Mouse (Mus musculus) lung, adult 2 months (tissue): ENCODE data around the gene Pcdh9. TPM values are rescaled to one million over a fixed set of nuclear protein-coding genes. Genes with fewer than 3 reads are reported as not detected.
A peak's percentile ranks its signal among the peaks of the same experiment; 100 is the strongest.
"Not testable (repeated sequence)": the region's sequence is repeated elsewhere in the genome, so short reads cannot be mapped to it uniquely, and the experiment has no call there.

ENCODE experiments used
- DNase-seq: peaks from one replicate; pipeline ENCODE4 v3.0.0; 2022
- H3K4me1 ChIP-seq: fragments of 200-500 bp; 2 replicates; pipeline ENCODE4 v1.6.1; 2011; ENCODE audit warnings: low read length; ENCODE audit not compliant: control insufficient read depth, insufficient read depth
- H3K4me3 ChIP-seq: fragments of 200-500 bp; replicated peaks from 2 replicates; pipeline ENCODE3; 2011; ENCODE audit warnings: low read depth, mild to moderate bottlenecking, control low read depth, low read length; ENCODE audit errors: extremely low read depth
- CTCF ChIP-seq: fragments of 200-500 bp; IDR thresholded peaks from 2 replicates; pipeline ENCODE4 v1.5.1; 2011; ENCODE audit warnings: mild to moderate bottlenecking, low read length, control low read depth; ENCODE audit not compliant: insufficient read depth
- POLR2A ChIP-seq: fragments of 200-500 bp; IDR thresholded peaks from 2 replicates; pipeline ENCODE4 v1.6.1; 2011; ENCODE audit warnings: low read depth, mild to moderate bottlenecking, control low read depth, low read length, borderline replicate concordance; ENCODE audit errors: extremely low read depth
- WGBS: fragments of 180-500 bp; shearing (Covaris S2); methylation state at CpG from one replicate; pipeline ENCODE4 v1.1.7; 2018; 5-methylcytosine and 5-hydroxymethylcytosine counted together
- polyA plus RNA-seq: library from polyadenylated mRNA; depleted of rRNA; stranded (reverse); fragments of >200 nt; gene quantifications from 2 replicates; pipeline ENCODE4 v1.2.3, GENCODE M21; 2012

Gene Pcdh9
- polyA plus RNA-seq, 1 experiment, result 0.27 TPM

DNA sequence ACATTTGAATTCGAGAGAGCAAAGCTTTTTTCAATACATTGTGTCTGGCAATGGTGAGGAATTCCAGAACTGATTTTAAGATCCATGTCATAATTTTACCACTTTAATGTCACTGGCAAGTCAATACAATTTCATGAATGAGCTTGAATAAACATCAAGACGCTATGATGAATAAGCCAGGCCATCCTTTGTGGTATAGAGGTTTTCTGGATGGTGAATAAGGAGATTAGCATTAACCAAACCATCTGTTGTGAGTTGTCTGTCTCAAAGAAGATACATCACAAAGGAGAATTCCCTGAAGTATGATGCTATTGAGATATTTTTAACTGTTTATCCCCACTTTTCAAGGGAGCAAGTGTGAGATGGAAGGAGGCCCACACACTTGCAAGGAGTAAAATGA is 602.1 kb downstream of the Pcdh9 start:
- 57% methylated on average over 2 of the region's 2 CpGs for WGBS
- Histone ChIP-seq H3K4me1 (no peaks in the 10 kb centered on the region), H3K4me3 (no peak overlapping the region)
- no peak for TF ChIP-seq CTCF
- no peak for TF ChIP-seq POLR2A
- DNase-seq, result no peak

DNA sequence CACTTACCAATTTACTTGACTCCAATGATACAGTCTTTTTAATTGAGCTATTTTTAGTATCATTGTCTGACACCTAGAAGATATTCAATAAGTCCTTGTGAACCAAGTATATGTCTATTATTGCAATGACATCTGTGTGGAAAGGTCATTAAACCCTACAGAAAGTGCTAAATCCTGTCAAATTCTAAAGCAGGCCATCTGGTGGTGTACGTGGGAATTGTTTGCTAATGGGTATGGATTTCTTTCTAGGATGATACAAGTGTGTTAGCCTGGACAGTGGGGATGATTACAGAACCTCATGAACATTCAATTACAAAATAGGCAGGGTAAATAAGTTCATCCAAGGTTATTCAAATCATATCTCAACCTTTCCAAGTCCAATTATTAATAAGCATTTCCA is 602.8 kb downstream of the Pcdh9 start:
- no peaks in the 10 kb centered on the region for H3K4me1 ChIP-seq
- TF ChIP-seq POLR2A, result no peak
- TF ChIP-seq CTCF, result no peak
- no peak for DNase-seq
- H3K4me3 ChIP-seq, result no peak overlapping the region
- 53% methylated on average over 1 of the region's 1 CpGs for WGBS

DNA sequence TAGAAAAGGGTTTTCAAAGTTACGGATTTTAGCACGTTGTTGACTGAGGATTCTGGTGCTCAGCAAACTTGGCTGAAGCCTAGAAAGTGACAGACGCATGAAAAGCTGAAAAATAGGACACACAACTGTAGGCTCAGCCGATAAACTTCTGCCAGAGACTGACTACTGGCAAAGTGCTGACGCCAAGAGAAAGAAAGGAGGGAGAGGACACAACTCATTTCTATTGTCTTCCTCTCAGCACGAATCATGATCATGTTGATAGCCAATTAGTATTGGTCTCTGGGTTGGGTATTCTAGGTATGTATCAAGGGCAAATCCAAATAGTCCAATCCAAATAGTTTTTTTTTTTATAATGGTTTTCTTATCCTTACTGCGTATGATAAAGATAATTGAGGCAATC is 605.3 kb downstream of the Pcdh9 start:
- Histone ChIP-seq H3K4me1 (no peaks in the 10 kb centered on the region), H3K4me3 (no peak overlapping the region)
- 62% methylated on average over 7 of the region's 7 CpGs for WGBS
- TF ChIP-seq CTCF (no peak), POLR2A (no peak)
- no peak for DNase-seq

DNA sequence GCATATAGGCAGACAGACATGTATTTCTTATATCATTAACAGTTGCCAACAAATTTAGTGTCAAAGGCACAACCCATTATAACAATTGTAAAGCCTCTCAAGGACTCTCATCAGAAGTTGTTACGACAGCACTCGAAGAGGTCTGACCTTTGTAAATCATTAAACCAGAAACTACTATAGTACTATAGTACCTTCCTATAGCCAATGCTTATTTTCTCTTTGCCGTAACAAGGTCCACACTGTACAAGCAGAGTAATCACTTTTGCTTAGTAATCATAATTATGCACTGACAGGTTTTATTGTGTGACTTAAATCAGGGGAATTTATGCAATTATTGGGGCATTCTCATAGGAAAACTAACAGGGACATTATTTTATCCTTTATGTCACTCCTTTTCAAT is 606.5 kb downstream of the Pcdh9 start:
- 67% methylated on average over 3 of the region's 3 CpGs for WGBS
- no peak for DNase-seq
- no peak for TF ChIP-seq CTCF
- TF ChIP-seq POLR2A, result no peak
- Histone ChIP-seq H3K4me3 (no peak overlapping the region), H3K4me1 (no peaks in the 10 kb centered on the region)

DNA sequence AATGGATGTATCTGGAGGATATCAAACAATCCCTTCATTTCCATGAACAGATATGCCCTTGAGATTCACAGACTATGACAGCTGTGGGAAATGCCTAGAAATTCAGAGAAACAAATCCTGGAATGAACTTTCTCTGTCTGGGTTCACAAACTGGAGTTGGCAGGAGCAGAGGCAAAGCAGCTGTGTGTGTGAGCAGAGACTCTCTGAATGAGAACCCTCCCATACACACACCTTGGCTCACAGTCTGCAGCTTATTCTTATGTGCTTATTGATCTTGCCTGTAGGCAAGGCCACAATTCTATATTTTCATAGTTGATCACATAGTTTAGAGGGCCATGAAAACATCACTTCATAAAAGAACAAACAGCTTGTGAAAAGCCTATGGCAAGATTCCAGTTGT is 614.8 kb downstream of the Pcdh9 start:
- no peak overlapping the region for H3K4me3 ChIP-seq
- H3K4me1 ChIP-seq, result no peaks in the 10 kb centered on the region
- no peak for TF ChIP-seq POLR2A
- TF ChIP-seq CTCF, result no peak
- no peak for DNase-seq

DNA sequence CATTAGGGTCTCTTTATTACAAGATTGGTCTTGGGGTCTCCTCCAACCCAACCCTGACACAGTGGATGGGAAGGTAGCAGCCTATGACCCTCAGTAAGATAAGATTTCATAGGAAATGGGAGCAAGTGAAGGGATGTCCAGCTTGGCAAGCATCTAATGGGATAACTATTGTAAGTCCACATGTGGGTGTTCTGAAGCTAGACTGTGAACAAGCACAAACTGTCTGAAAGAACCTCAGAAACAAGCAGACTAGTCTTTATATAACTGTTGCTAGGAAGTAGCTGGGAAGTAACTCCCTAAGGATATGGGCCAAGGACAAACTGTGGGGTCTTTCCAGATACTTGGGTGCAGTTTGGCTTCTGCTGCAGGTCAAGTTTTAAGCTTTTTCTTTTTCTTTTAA is 615.7 kb downstream of the Pcdh9 start:
- Histone ChIP-seq H3K4me1 (no peaks in the 10 kb centered on the region), H3K4me3 (no peak overlapping the region)
- DNase-seq, result no peak
- no peak for TF ChIP-seq POLR2A
- TF ChIP-seq CTCF, result no peak

DNA sequence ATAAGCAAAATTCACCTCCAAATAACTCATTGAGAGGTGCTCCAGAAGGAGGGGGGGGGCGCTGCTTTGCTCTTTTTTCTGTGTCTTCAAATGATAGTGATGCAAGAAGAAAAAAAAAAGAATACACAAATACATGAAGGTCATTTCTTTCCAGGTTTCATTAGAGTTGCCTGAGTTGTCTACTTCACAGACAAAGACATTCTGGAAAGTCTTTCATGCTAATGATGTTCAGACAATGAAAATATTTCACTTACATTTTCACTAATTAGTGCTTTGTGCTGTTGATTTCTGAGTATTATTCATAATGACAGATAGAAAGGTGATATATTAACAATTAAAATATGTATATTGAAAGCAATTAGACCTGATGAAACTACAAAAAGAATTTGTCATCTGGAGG is 637.1 kb downstream of the Pcdh9 start:
- no peaks in the 10 kb centered on the region for H3K4me1 ChIP-seq
- TF ChIP-seq POLR2A (no peak), CTCF (no peak)
- DNase-seq, result no peak
- 70% methylated on average over 1 of the region's 1 CpGs for WGBS
- H3K4me3 ChIP-seq, result no peak overlapping the region

DNA sequence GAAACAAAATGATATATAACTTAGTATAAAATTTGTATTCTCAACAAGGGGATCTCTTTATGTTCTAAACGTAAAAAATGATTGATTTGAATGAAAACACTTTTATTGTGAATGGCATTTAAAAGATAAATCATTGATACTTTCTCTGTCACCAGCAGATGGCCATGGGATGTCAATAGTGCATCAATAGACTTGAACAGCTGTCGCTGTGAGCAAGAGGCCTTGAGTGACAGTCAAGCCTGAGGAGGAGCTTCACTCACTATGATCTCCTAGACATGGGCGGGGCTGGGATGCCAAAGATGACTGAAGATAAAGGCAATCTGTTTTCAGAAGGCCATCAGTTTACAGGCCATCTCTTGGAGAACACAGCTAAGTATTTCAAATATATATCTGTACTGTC is 650.2 kb downstream of the Pcdh9 start:
- WGBS, result 78% methylated on average over 3 of the region's 3 CpGs
- no peaks in the 10 kb centered on the region for H3K4me1 ChIP-seq
- no peak overlapping the region for H3K4me3 ChIP-seq
- TF ChIP-seq POLR2A (no peak), CTCF (no peak)
- DNase-seq, result no peak

DNA sequence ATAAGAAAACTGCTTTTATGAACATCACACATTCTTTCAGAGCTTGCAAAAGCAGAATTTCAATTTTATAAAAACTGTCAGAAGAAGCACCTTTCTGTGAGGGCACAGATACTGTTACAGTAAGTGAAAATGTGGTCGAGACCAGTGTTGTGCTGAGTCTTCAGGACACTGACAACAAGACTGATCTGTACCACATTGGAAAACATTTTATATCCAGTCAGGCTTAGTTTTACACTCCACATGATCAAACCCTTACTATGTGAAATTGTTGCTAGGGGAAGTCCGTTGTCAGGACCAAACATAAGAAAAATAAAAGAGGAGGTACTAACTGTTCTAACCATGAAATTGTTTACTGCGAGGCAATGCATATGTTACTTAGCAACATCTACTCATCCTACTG is 656.1 kb downstream of the Pcdh9 start:
- 64% methylated on average over 3 of the region's 3 CpGs for WGBS
- Histone ChIP-seq H3K4me1 (no peaks in the 10 kb centered on the region), H3K4me3 (no peak overlapping the region)
- TF ChIP-seq POLR2A, result no peak
- no peak for TF ChIP-seq CTCF
- no peak for DNase-seq

DNA sequence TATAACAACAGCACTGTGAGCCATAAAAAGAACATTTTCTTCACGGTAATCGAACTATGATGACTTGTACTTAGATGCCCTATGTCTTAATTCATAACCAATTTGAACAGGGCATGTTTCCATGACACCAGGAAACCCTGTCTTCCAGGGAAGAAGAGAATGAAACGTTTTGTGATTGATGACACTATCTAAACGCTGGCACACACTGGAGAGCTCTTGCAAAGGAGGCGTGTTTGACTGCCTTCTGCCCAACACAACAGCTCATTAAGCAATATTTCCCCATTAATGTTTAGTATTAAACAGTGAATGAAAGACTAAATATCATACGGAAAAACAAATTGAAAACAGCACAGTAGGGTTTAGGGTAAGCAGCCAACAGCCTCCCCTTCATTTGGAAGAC is 656.9 kb downstream of the Pcdh9 start:
- H3K4me1 ChIP-seq, result no peaks in the 10 kb centered on the region
- 38% methylated on average over 6 of the region's 6 CpGs for WGBS
- no peak for DNase-seq
- TF ChIP-seq POLR2A, result no peak
- TF ChIP-seq CTCF, result no peak
- H3K4me3 ChIP-seq, result no peak overlapping the region

DNA sequence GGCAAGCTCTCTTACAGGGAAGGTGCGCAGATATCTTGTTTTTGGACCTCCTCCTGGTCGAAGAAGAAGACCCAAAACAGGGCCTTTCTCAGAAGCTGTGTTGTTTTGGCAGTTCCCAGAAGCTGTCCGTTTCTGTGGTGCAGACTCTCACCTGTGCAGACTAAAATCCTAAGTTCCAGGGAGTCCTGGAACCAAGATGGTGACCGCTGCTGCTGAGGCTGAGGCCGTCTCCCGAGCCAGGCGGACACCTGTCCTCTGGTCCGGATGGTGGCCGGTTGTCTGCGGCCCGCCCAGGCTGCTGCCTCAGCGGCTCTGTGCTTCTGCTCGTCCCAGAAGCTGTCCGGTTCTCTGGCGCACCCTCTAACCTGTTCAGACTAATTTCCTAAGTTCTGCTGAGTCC is 675.6 kb downstream of the Pcdh9 start:
- 88% methylated on average over 6 of the region's 15 CpGs for WGBS
- peak; percentile 83 for DNase-seq
- not testable (repeated sequence) for H3K4me3 ChIP-seq, H3K4me1 ChIP-seq
